Mouse (Mus musculus) thymus, adult 2 months (tissue): Measurements from ENCODE around the gene Atp5j. TPM values are rescaled to one million over a fixed set of nuclear protein-coding genes. Genes with fewer than 3 reads are reported as not detected.

Source experiments
- DNase-seq: peaks from one replicate; pipeline ENCODE4 v3.0.0; 2021
- H3K27ac ChIP-seq: fragments of 200-500 bp; 2 replicates; pipeline ENCODE4 v1.5.1; 2012; ENCODE audit warnings: low read length, control low read depth; ENCODE audit not compliant: control insufficient read depth, insufficient read depth
- H3K27me3 ChIP-seq: fragments of 200-500 bp; 2 replicates; pipeline ENCODE4 v1.6.1; 2012; ENCODE audit warnings: mild to moderate bottlenecking, low read length, moderate library complexity, mixed read lengths; ENCODE audit not compliant: control insufficient read depth, insufficient read depth
- H3K36me3 ChIP-seq: fragments of 200-500 bp; 2 replicates; pipeline ENCODE4 v1.6.1; 2012; ENCODE audit warnings: mild to moderate bottlenecking, low read length, moderate library complexity; ENCODE audit not compliant: control insufficient read depth, insufficient read depth
- H3K4me1 ChIP-seq: fragments of 200-500 bp; replicated peaks from 2 replicates; pipeline ENCODE4 v1.6.1; 2012; ENCODE audit warnings: low read length; ENCODE audit not compliant: control insufficient read depth, insufficient read depth
- H3K4me3 ChIP-seq: fragments of 200-500 bp; 2 replicates; pipeline ENCODE4 v1.5.1; 2012; ENCODE audit warnings: mild to moderate bottlenecking, low read length, control low read depth, moderate library complexity; ENCODE audit not compliant: control insufficient read depth, insufficient read depth
- CTCF ChIP-seq: fragments of 200-500 bp; IDR thresholded peaks from 2 replicates; pipeline ENCODE4 v1.5.1; 2012; ENCODE audit warnings: mild to moderate bottlenecking, control low read depth, low read length, moderate library complexity, borderline replicate concordance; ENCODE audit not compliant: control insufficient read depth, poor library complexity, insufficient read depth; ENCODE audit errors: extremely low read depth
- POLR2A ChIP-seq: fragments of 200-500 bp; IDR thresholded peaks from 2 replicates; pipeline ENCODE4 v1.6.1; 2012; ENCODE audit warnings: mild to moderate bottlenecking, low read length, control low read depth, moderate library complexity; ENCODE audit not compliant: control insufficient read depth, poor library complexity, insufficient read depth; ENCODE audit errors: extremely low read depth
- WGBS: fragments of 180-500 bp; shearing (Covaris S2); methylation state at CpG from one replicate; pipeline ENCODE4 v1.1.7; 2018; 5-methylcytosine and 5-hydroxymethylcytosine counted together
- polyA plus RNA-seq: library from polyadenylated mRNA; depleted of rRNA; stranded (reverse); fragments of >200 nt; gene quantifications from 2 replicates; pipeline ENCODE4 v1.2.3, GENCODE M21; 2012

Gene Atp5j
- polyA plus RNA-seq, 1 experiment: 214 TPM

- no peak overlapping the region for H3K4me3 ChIP-seq
These were observed 35.4 kb downstream of the Atp5j start for GRCm38 (mm10) chr16:84800038-84800437.

DNA sequence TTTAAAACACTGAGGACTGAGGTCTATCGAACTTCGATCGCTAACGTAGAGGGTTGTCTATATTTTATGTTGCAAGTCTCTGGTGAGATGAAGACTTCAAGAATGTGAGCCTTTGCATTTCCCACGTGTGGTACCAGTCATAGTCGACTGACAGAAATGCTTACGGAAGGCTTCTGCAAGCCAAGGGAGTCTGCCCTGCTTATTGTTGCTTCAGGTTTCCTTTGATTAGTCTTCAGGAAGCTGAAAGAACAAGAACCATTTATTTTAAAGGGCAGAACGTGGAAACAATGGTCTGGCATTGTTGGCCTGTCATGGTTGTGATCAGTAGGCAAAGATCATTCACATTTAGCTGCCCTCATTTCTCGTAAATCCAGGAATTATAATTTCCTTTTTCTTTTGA is 38.7 kb downstream of the Atp5j start:
- 88% methylated on average over 9 of the region's 9 CpGs for WGBS

More at GRCm38 (mm10) chr16:84800038-84800437, 35.4 kb downstream of the Atp5j start:
- Histone ChIP-seq H3K4me1 (no peaks in the 10 kb centered on the region), H3K27ac (no peak overlapping the region), H3K36me3 (no peaks in the 10 kb centered on the region), H3K27me3 (no peaks in the 10 kb centered on the region)
- 7% methylated on average over 2 of the region's 2 CpGs for WGBS
- no peak for DNase-seq
- TF ChIP-seq CTCF: no peak
- no peak for TF ChIP-seq POLR2A

GRCm38 (mm10) chr16:84795337-84795736 is 40.1 kb downstream of the Atp5j start:
- no peak overlapping the region for H3K27ac ChIP-seq
- TF ChIP-seq POLR2A (no peak), CTCF (no peak)
- no peaks in the 10 kb centered on the region for H3K36me3 ChIP-seq
- H3K4me3 ChIP-seq: no peak overlapping the region
- no peaks in the 10 kb centered on the region for H3K27me3 ChIP-seq
- 66% methylated on average over 3 of the region's 3 CpGs for WGBS
- no peaks in the 10 kb centered on the region for H3K4me1 ChIP-seq
- DNase-seq: no peak

More for the DNA sequence above, 38.7 kb downstream of the Atp5j start:
- no peak for DNase-seq
- Histone ChIP-seq H3K36me3 (no peaks in the 10 kb centered on the region), H3K4me1 (no peaks in the 10 kb centered on the region), H3K4me3 (no peak overlapping the region), H3K27me3 (no peaks in the 10 kb centered on the region), H3K27ac (no peak overlapping the region)
- TF ChIP-seq CTCF (no peak), POLR2A (no peak)

- 96% methylated on average over 14 of the region's 14 CpGs for WGBS
- H3K36me3 ChIP-seq: no peaks in the 10 kb centered on the region
- no peak overlapping the region for H3K27ac ChIP-seq
- H3K27me3 ChIP-seq: no peaks in the 10 kb centered on the region
- DNase-seq: no peak
- no peak overlapping the region for H3K4me3 ChIP-seq
- H3K4me1 ChIP-seq: no peaks in the 10 kb centered on the region
- no peak for TF ChIP-seq CTCF
- TF ChIP-seq POLR2A: no peak
These were observed 42.0 kb downstream of the Atp5j start for GRCm38 (mm10) chr16:84793401-84793800.

DNA sequence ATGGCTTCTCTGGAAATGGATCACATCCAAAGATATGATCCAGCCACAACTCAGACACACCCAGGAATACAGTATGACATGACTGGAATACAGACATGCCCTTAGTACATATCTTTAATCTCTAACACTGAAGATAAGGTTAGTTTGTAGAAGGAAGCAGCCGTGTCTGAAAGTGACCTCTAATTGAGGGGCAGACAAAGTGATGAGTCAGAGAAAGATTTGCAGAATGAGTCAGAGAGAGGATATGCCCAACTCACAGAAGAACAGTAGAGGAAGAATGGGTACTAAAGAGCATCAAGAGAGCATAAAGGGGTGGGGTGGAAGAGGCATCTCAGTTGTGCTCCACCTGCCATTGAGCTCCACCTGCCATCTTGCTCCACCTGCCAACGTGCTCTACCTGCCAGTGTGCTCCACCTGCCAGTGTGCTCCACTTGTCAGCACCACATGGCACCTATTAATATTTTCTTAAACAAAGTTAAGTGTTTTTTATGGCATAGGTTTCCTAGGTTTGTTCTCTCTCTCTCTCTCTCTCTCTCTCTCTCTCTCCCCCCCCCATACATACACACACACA is 44.7 kb downstream of the Atp5j start:
- Histone ChIP-seq H3K27me3 (no peaks in the 10 kb centered on the region), H3K27ac (no peak overlapping the region), H3K4me3 (no peak overlapping the region), H3K4me1 (no peaks in the 10 kb centered on the region), H3K36me3 (no peaks in the 10 kb centered on the region)
- 86% methylated on average over 2 of the region's 2 CpGs for WGBS
- TF ChIP-seq POLR2A: no peak
- no peak for TF ChIP-seq CTCF
- no peak for DNase-seq

DNA sequence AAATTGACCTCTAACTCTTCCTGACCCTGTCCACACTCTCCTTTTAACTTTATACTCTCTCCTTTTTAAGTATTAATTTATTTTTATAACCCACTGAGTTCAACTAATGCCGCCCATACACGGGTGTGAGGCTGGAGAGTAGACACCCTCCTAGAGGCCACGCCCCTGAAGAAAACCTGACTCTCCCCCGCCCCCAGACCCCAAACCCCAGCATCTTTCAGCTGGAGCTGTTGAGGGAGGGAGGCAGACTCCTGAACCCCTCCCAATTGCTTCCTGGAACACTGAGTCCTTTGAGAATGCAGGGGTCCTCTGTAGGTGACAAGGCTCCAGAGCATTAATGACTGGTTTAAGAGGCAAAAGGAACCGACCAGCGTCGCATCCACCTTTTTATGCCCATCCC is 50.5 kb downstream of the Atp5j start:
- no peaks in the 10 kb centered on the region for H3K36me3 ChIP-seq
- DNase-seq: no peak
- WGBS: 83% methylated on average over 7 of the region's 7 CpGs

GRCm38 (mm10) chr16:84783279-84783678 is 52.1 kb downstream of the Atp5j start:
- H3K27ac ChIP-seq: no peak overlapping the region
- no peaks in the 10 kb centered on the region for H3K4me1 ChIP-seq
- no peak for DNase-seq
- no peaks in the 10 kb centered on the region for H3K36me3 ChIP-seq
- TF ChIP-seq CTCF (no peak), POLR2A (no peak)
- H3K4me3 ChIP-seq: no peak overlapping the region
- no peaks in the 10 kb centered on the region for H3K27me3 ChIP-seq
- WGBS: 22% methylated on average over 2 of the region's 2 CpGs

More for the DNA sequence above, 50.5 kb downstream of the Atp5j start:
- Histone ChIP-seq H3K27ac (no peak overlapping the region), H3K27me3 (no peaks in the 10 kb centered on the region), H3K4me1 (no peaks in the 10 kb centered on the region), H3K4me3 (no peak overlapping the region)
- TF ChIP-seq POLR2A (no peak), CTCF (no peak)
